Mouse (Mus musculus) forebrain, embryonic 12.5 days (tissue): ENCODE data around the gene Dnmt3a. TPM values are rescaled to one million over a fixed set of nuclear protein-coding genes. Genes with fewer than 3 reads are reported as not detected.
"Not testable (repeated sequence)": the region's sequence is repeated elsewhere in the genome, so short reads cannot be mapped to it uniquely, and the experiment has no call there.

ENCODE experiments used
- ATAC-seq: fragments of 200-750 bp; cut with Nextera tagmentation; 2 replicates; pipeline ENCODE4 v1.8.0; 2017; ENCODE audit warnings: moderate TSS enrichment; ENCODE audit not compliant: low FRiP score
- H3K27ac ChIP-seq: fragments of 300-500 bp; sonication (generic); 2 replicates; pipeline ENCODE4 v1.5.1; 2016; ENCODE audit warnings: mild to moderate bottlenecking
- H3K27me3 ChIP-seq: fragments of 300-500 bp; sonication (generic); 2 replicates; pipeline ENCODE4 v1.6.1; 2016; ENCODE audit warnings: mild to moderate bottlenecking
- H3K36me3 ChIP-seq: fragments of 300-500 bp; sonication (generic); replicated peaks from 2 replicates; pipeline ENCODE4 v1.6.1; 2016; ENCODE audit warnings: mild to moderate bottlenecking
- H3K4me1 ChIP-seq: fragments of 300-500 bp; sonication (generic); 2 replicates; pipeline ENCODE4 v1.6.1; 2016
- H3K4me2 ChIP-seq: fragments of 300-500 bp; sonication (generic); 2 replicates; pipeline ENCODE4 v1.6.1; 2016; ENCODE audit warnings: mild to moderate bottlenecking, moderate library complexity
- H3K4me3 ChIP-seq: fragments of 300-500 bp; sonication (generic); replicated peaks from 2 replicates; pipeline ENCODE4 v1.5.1; 2016; ENCODE audit warnings: mild to moderate bottlenecking
- H3K9ac ChIP-seq: fragments of 300-500 bp; sonication (generic); 2 replicates; pipeline ENCODE4 v1.6.1; 2016; ENCODE audit warnings: mild to moderate bottlenecking
- H3K9me3 ChIP-seq: fragments of 300-500 bp; sonication (generic); 2 replicates; pipeline ENCODE4 v1.6.1; 2016
- WGBS: fragments of 180-500 bp; shearing (Covaris S2); methylation state at CpG from one replicate; pipeline ENCODE4 v1.1.7; 2016; 5-methylcytosine and 5-hydroxymethylcytosine counted together
- polyA plus RNA-seq: library from polyadenylated mRNA; unstranded; fragments of >200 nt; fragmentation: Nextera tagmentation; extraction: Ambion mirVana; gene quantifications from 2 replicates; pipeline ENCODE4 v1.2.1, GENCODE M21; 2016

Gene Dnmt3a
- polyA plus RNA-seq, 1 experiment from 2014 or later, result 146 TPM

- no peak overlapping the region for H3K27ac ChIP-seq
- WGBS, result 79% methylated on average over 3 of the region's 3 CpGs
- no peak overlapping the region for H3K4me3 ChIP-seq
- no peaks in the 10 kb centered on the region for H3K27me3 ChIP-seq
- H3K9me3 ChIP-seq, result no peaks in the 10 kb centered on the region
- H3K4me1 ChIP-seq, result peaks cover 19% of the 10 kb centered on the region
- ATAC-seq, result no peak
- H3K36me3 ChIP-seq, result 0 out of 2 replicates have a peak, but pooled peaks cover 5% of the 10 kb centered on the region
- H3K9ac ChIP-seq, result no peak overlapping the region
- no peak overlapping the region for H3K4me2 ChIP-seq
These were observed 112.8 kb downstream of the Dnmt3a start for GRCm38 (mm10) chr12:3918577-3918976.

- H3K4me3 ChIP-seq, result no peak overlapping the region
- 84% methylated on average over 3 of the region's 3 CpGs for WGBS
- H3K27ac ChIP-seq, result no peak overlapping the region
- H3K9ac ChIP-seq, result no peak overlapping the region
- H3K27me3 ChIP-seq, result no peaks in the 10 kb centered on the region
- H3K36me3 ChIP-seq, result 0 out of 2 replicates have a peak, but pooled peaks cover 5% of the 10 kb centered on the region
- ATAC-seq, result no peak
- no peaks in the 10 kb centered on the region for H3K9me3 ChIP-seq
- H3K4me1 ChIP-seq, result peaks cover 19% of the 10 kb centered on the region
- H3K4me2 ChIP-seq, result no peak overlapping the region
These were observed 113.6 kb downstream of the Dnmt3a start for GRCm38 (mm10) chr12:3919423-3919822.

GRCm38 (mm10) chr12:3926127-3926526 is 120.3 kb downstream of the Dnmt3a start:
- H3K4me3 ChIP-seq, result no peak overlapping the region
- no peaks in the 10 kb centered on the region for H3K36me3 ChIP-seq
- H3K4me1 ChIP-seq, result peaks cover 5% of the 10 kb centered on the region
- H3K27ac ChIP-seq, result no peak overlapping the region
- no peak overlapping the region for H3K4me2 ChIP-seq
- no peak for ATAC-seq
- WGBS, result 0% methylated on average over 1 of the region's 1 CpGs
- H3K9me3 ChIP-seq, result no peaks in the 10 kb centered on the region
- no peak overlapping the region for H3K9ac ChIP-seq
- 0 out of 2 replicates have a peak, but pooled peaks cover 5% of the 10 kb centered on the region for H3K27me3 ChIP-seq

- no peak overlapping the region for H3K4me2 ChIP-seq
- H3K4me3 ChIP-seq, result no peak overlapping the region
- no peak overlapping the region for H3K27ac ChIP-seq
- no peak overlapping the region for H3K9ac ChIP-seq
- no peaks in the 10 kb centered on the region for H3K36me3 ChIP-seq
- H3K27me3 ChIP-seq, result 0 out of 2 replicates have a peak, but pooled peaks cover 5% of the 10 kb centered on the region
- H3K9me3 ChIP-seq, result no peaks in the 10 kb centered on the region
- 77% methylated on average over 3 of the region's 3 CpGs for WGBS
- no peaks in the 10 kb centered on the region for H3K4me1 ChIP-seq
- no peak for ATAC-seq
These were observed 123.0 kb downstream of the Dnmt3a start for GRCm38 (mm10) chr12:3928841-3929240.

- H3K27ac ChIP-seq, H3K9ac ChIP-seq, H3K36me3 ChIP-seq, H3K4me3 ChIP-seq, H3K27me3 ChIP-seq, ATAC-seq, H3K4me1 ChIP-seq, H3K4me2 ChIP-seq, H3K9me3 ChIP-seq: not testable (repeated sequence)
- WGBS, result 92% methylated on average over 41 of the region's 47 CpGs
These were observed 124.5 kb downstream of the Dnmt3a start for GRCm38 (mm10) chr12:3930090-3930865.

GRCm38 (mm10) chr12:3942026-3942425 is 136.2 kb downstream of the Dnmt3a start:
- no peak overlapping the region for H3K9ac ChIP-seq
- no peak overlapping the region for H3K27ac ChIP-seq
- no peaks in the 10 kb centered on the region for H3K36me3 ChIP-seq
- H3K9me3 ChIP-seq, result no peaks in the 10 kb centered on the region
- 4% methylated on average over 11 of the region's 11 CpGs for WGBS
- H3K27me3 ChIP-seq, result peaks cover 19% of the 10 kb centered on the region; the same call in 1 of the 2 replicates
- peaks cover 11% of the 10 kb centered on the region for H3K4me1 ChIP-seq
- ATAC-seq, result no peak; the same call in 1 of the 2 replicates
- no peak overlapping the region for H3K4me3 ChIP-seq
- H3K4me2 ChIP-seq, result peak overlapping the region; percentile 17

GRCm38 (mm10) chr12:3944454-3945073 is 138.8 kb downstream of the Dnmt3a start:
- Histone ChIP-seq H3K9me3 (no peaks in the 10 kb centered on the region), H3K27ac (no peak overlapping the region), H3K4me2 (no peak overlapping the region), H3K4me3 (no peak overlapping the region), H3K4me1 (peaks cover 13% of the 10 kb centered on the region), H3K27me3 (peaks cover 19% of the 10 kb centered on the region; the same call in 1 of the 2 replicates), H3K9ac (no peak overlapping the region), H3K36me3 (no peaks in the 10 kb centered on the region)
- no peak for ATAC-seq
- WGBS, result 40% methylated on average over 4 of the region's 4 CpGs

GRCm38 (mm10) chr12:3947503-3947902 is 141.7 kb downstream of the Dnmt3a start:
- 0 out of 2 replicates have a peak, but pooled peaks cover 11% of the 10 kb centered on the region for H3K27me3 ChIP-seq
- no peaks in the 10 kb centered on the region for H3K36me3 ChIP-seq
- no peak overlapping the region for H3K27ac ChIP-seq
- no peak overlapping the region for H3K4me3 ChIP-seq
- ATAC-seq, result no peak
- peaks cover 7% of the 10 kb centered on the region for H3K4me1 ChIP-seq
- 79% methylated on average over 6 of the region's 6 CpGs for WGBS
- no peak overlapping the region for H3K4me2 ChIP-seq
- H3K9me3 ChIP-seq, result no peaks in the 10 kb centered on the region
- H3K9ac ChIP-seq, result no peak overlapping the region

- Histone ChIP-seq H3K4me2 (no peak within 1 kb of the TSS), H3K36me3 (no peaks in the 10 kb centered on the region), H3K9me3 (no peaks in the 10 kb centered on the region), H3K27me3 (peaks cover 44% of the 10 kb centered on the region), H3K4me3 (no peak within 1 kb of the TSS), H3K27ac (no peak within 1 kb of the TSS), H3K9ac (no peak within 1 kb of the TSS), H3K4me1 (peaks cover 5% of the 10 kb centered on the region)
- 22% methylated on average over 22 of the region's 22 CpGs for WGBS
- ATAC-seq, result no peak
These were observed 148.8 kb downstream of the Dnmt3a start, which contains the start of gene Pomc for GRCm38 (mm10) chr12:3954651-3955050. Gene Pomc, plus strand, starts transcription at chr12:3954951.

GRCm38 (mm10) chr12:3955371-3955770 is 149.6 kb downstream of the Dnmt3a start:
- 26% methylated on average over 10 of the region's 10 CpGs for WGBS
- H3K36me3 ChIP-seq, result no peaks in the 10 kb centered on the region

GRCm38 (mm10) chr12:3956351-3956750 is 150.5 kb downstream of the Dnmt3a start:
- Histone ChIP-seq H3K27ac (no peak overlapping the region), H3K4me1 (peaks cover 13% of the 10 kb centered on the region), H3K4me3 (no peak overlapping the region), H3K9me3 (no peaks in the 10 kb centered on the region), H3K4me2 (no peak overlapping the region), H3K27me3 (peaks cover 44% of the 10 kb centered on the region), H3K36me3 (no peaks in the 10 kb centered on the region), H3K9ac (no peak overlapping the region)
- no peak for ATAC-seq
- 20% methylated on average over 3 of the region's 3 CpGs for WGBS

More at GRCm38 (mm10) chr12:3955371-3955770, 149.6 kb downstream of the Dnmt3a start:
- ATAC-seq, result no peak
- no peak overlapping the region for H3K4me2 ChIP-seq
- H3K9me3 ChIP-seq, result no peaks in the 10 kb centered on the region
- H3K4me1 ChIP-seq, result peaks cover 9% of the 10 kb centered on the region
- no peak overlapping the region for H3K4me3 ChIP-seq
- H3K9ac ChIP-seq, result no peak overlapping the region
- H3K27ac ChIP-seq, result no peak overlapping the region
- H3K27me3 ChIP-seq, result peaks cover 44% of the 10 kb centered on the region

GRCm38 (mm10) chr12:3959791-3960543 is 154.2 kb downstream of the Dnmt3a start:
- peaks cover 28% of the 10 kb centered on the region for H3K27me3 ChIP-seq
- WGBS, result 4% methylated on average over 53 of the region's 53 CpGs
- H3K4me3 ChIP-seq, result peak overlapping the region; percentile 67
- ATAC-seq, result peak; percentile 98
- H3K27ac ChIP-seq, result peak overlapping the region; percentile 91
- H3K4me1 ChIP-seq, result peaks cover 13% of the 10 kb centered on the region
- H3K9ac ChIP-seq, result peak overlapping the region; percentile 75
- H3K9me3 ChIP-seq, result no peaks in the 10 kb centered on the region
- H3K36me3 ChIP-seq, result no peaks in the 10 kb centered on the region
- H3K4me2 ChIP-seq, result peak overlapping the region; percentile 85
